Mouse (Mus musculus): Measurements from ENCODE around the gene AB124611. TPM values are rescaled to one million over a fixed set of nuclear protein-coding genes. Genes with fewer than 3 reads are reported as not detected.

The AB124611 gene
- polyA plus RNA-seq, 1 experiment from 2014 or later, result 2.0 TPM

DNA sequence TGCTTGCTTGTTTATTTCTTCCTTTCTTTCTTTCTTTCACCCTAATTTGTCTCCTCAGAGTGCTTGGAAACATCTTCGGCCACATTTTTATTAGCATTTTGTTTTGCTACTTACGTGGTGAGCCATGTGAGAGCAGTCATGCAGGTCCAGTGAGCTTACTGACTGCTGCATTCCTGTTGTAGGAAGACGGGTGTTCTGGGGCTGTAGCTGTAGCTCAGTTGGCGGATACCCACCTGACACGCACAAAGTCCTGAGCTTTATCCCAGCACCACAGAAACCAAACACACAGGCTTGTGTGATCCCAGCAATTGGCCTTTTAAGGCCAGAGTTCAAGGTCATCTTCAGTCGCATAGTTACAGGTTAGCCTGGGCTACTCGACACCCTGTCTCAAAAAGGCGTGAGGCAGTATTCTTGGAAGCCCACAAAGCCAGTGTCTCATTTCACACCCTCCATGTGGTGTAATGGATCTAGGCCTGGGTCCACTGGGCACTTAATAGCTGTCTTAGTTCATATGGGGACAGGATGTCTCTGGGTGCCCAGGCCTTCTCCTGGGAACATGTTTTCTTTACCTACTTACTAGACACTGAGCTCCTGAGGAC is 42.8 kb downstream of the AB124611 start:
- H3K9ac ChIP-seq, result no peak overlapping the region
- no peak overlapping the region for H3K4me2 ChIP-seq (replicated peaks)
- DNase-seq (ENCODE audit: low spot score), result no peak
- 92% methylated on average over 8 of the region's 8 CpGs for WGBS
- H3K27me3 ChIP-seq (ENCODE audit: control insufficient read depth, insufficient read depth, low read length), result no peaks in the 10 kb centered on the region
- H3K36me3 ChIP-seq (replicated peaks; ENCODE audit: control insufficient read depth, insufficient read depth), result peaks cover 45% of the 10 kb centered on the region
- no peaks in the 10 kb centered on the region for H3K4me1 ChIP-seq (replicated peaks; ENCODE audit: control insufficient read depth, insufficient read depth, low read length)
- H3K27ac ChIP-seq, result no peak overlapping the region
- ATAC-seq (ENCODE audit: low FRiP score), result no peak
- H3K4me3 ChIP-seq (replicated peaks; ENCODE audit: low read length), result no peak overlapping the region
- H3K9me3 ChIP-seq (ENCODE audit: control insufficient read depth, low read length), result no peaks in the 10 kb centered on the region

- DNase-seq (ENCODE audit: low spot score) (no peak), ATAC-seq (ENCODE audit: low FRiP score) (no peak)
- Histone ChIP-seq H3K4me1 (replicated peaks; ENCODE audit: control insufficient read depth, insufficient read depth, low read length) (no peaks in the 10 kb centered on the region), H3K4me3 (replicated peaks; ENCODE audit: low read length) (no peak overlapping the region), H3K27me3 (ENCODE audit: control insufficient read depth, insufficient read depth, low read length) (no peaks in the 10 kb centered on the region), H3K4me2 (replicated peaks) (no peak overlapping the region), H3K9ac (no peak overlapping the region), H3K27ac (no peak overlapping the region), H3K9me3 (ENCODE audit: control insufficient read depth, low read length) (no peaks in the 10 kb centered on the region), H3K36me3 (replicated peaks; ENCODE audit: control insufficient read depth, insufficient read depth) (peaks cover 98% of the 10 kb centered on the region)
- 96% methylated on average over 8 of the region's 8 CpGs for WGBS
Observed at GRCm38 (mm10) chr9:21574012-21574801, 48.2 kb downstream of the AB124611 start.

GRCm38 (mm10) chr9:21575253-21575652 is 49.3 kb downstream of the AB124611 start:
- no peak overlapping the region for H3K4me2 ChIP-seq (replicated peaks)
- no peak overlapping the region for H3K4me3 ChIP-seq (replicated peaks; ENCODE audit: low read length)
- no peaks in the 10 kb centered on the region for H3K9me3 ChIP-seq (ENCODE audit: control insufficient read depth, low read length)
- H3K27me3 ChIP-seq (ENCODE audit: control insufficient read depth, insufficient read depth, low read length), result no peaks in the 10 kb centered on the region
- peaks cover 98% of the 10 kb centered on the region for H3K36me3 ChIP-seq (replicated peaks; ENCODE audit: control insufficient read depth, insufficient read depth)
- no peak overlapping the region for H3K9ac ChIP-seq
- no peaks in the 10 kb centered on the region for H3K4me1 ChIP-seq (replicated peaks; ENCODE audit: control insufficient read depth, insufficient read depth, low read length)
- ATAC-seq (ENCODE audit: low FRiP score), result no peak
- DNase-seq (ENCODE audit: low spot score), result no peak
- no peak overlapping the region for H3K27ac ChIP-seq
- WGBS, result 96% methylated on average over 10 of the region's 10 CpGs

GRCm38 (mm10) chr9:21576286-21576685 is 50.3 kb downstream of the AB124611 start:
- no peaks in the 10 kb centered on the region for H3K9me3 ChIP-seq (ENCODE audit: control insufficient read depth, low read length)
- H3K9ac ChIP-seq, result no peak overlapping the region
- no peaks in the 10 kb centered on the region for H3K27me3 ChIP-seq (ENCODE audit: control insufficient read depth, insufficient read depth, low read length)
- ATAC-seq (ENCODE audit: low FRiP score) (no peak), DNase-seq (ENCODE audit: low spot score) (no peak)
- H3K4me1 ChIP-seq (replicated peaks; ENCODE audit: control insufficient read depth, insufficient read depth, low read length), result no peaks in the 10 kb centered on the region
- no peak overlapping the region for H3K4me3 ChIP-seq (replicated peaks; ENCODE audit: low read length)
- H3K36me3 ChIP-seq (replicated peaks; ENCODE audit: control insufficient read depth, insufficient read depth), result peaks cover 99% of the 10 kb centered on the region
- no peak overlapping the region for H3K4me2 ChIP-seq (replicated peaks)
- no peak overlapping the region for H3K27ac ChIP-seq
- 88% methylated on average over 1 of the region's 1 CpGs for WGBS

DNA sequence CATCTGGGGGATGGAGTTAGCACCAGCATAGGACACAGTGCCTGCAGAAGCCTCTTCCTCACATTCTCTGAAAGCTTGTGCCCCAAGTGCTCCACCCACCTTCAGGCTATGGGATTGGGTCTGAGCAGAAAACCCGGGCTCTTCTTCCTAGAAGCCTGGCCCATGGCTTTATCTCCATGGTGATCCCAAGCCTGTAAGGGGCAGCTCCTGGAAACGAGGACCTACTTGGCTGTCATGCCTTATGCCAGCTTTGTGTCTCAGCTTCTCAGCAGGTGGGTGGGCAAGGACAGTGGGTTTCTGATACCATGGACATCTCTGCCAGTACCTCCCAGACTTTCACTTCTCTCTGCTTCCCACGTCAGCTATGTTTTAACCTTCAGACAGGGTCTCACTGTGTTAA is 52.2 kb downstream of the AB124611 start:
- H3K27ac ChIP-seq, result no peak overlapping the region
- no peaks in the 10 kb centered on the region for H3K4me1 ChIP-seq (replicated peaks; ENCODE audit: control insufficient read depth, insufficient read depth, low read length)
- no peak overlapping the region for H3K9ac ChIP-seq
- no peaks in the 10 kb centered on the region for H3K27me3 ChIP-seq (ENCODE audit: control insufficient read depth, insufficient read depth, low read length)
- no peaks in the 10 kb centered on the region for H3K9me3 ChIP-seq (ENCODE audit: control insufficient read depth, low read length)
- ATAC-seq (ENCODE audit: low FRiP score), result no peak
- no peak overlapping the region for H3K4me2 ChIP-seq (replicated peaks)
- no peak overlapping the region for H3K4me3 ChIP-seq (replicated peaks; ENCODE audit: low read length)
- H3K36me3 ChIP-seq (replicated peaks; ENCODE audit: control insufficient read depth, insufficient read depth), result peaks cover 98% of the 10 kb centered on the region
- 68% methylated on average over 3 of the region's 3 CpGs for WGBS
- DNase-seq (ENCODE audit: low spot score), result no peak

DNA sequence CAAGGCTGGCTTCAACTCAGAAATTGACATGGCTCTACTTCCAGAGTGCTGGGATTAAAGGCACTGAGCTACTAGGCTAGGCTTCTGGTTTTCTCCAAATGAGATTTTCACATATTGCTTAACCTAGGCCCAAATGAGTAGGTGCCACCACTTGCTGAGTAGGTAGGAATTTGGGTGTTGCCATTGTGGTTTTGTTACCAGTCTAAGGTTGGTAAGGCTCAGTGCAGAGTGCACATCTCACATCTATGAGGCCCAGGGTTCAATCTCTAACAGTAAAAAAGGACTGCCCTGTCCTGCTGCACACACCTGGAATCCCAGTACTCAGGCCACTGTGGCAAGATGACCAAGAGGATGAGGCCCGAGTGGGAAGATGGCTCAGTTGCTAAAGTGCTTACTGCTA is 59.4 kb downstream of the AB124611 start:
- no peak overlapping the region for H3K4me2 ChIP-seq (replicated peaks)
- no peak for DNase-seq (ENCODE audit: low spot score)
- 95% methylated on average over 1 of the region's 1 CpGs for WGBS
- H3K9ac ChIP-seq, result no peak overlapping the region
- no peaks in the 10 kb centered on the region for H3K27me3 ChIP-seq (ENCODE audit: control insufficient read depth, insufficient read depth, low read length)
- H3K4me1 ChIP-seq (replicated peaks; ENCODE audit: control insufficient read depth, insufficient read depth, low read length), result no peaks in the 10 kb centered on the region
- no peak overlapping the region for H3K27ac ChIP-seq
- peaks cover 97% of the 10 kb centered on the region for H3K36me3 ChIP-seq (replicated peaks; ENCODE audit: control insufficient read depth, insufficient read depth)
- no peak overlapping the region for H3K4me3 ChIP-seq (replicated peaks; ENCODE audit: low read length)
- ATAC-seq (ENCODE audit: low FRiP score), result no peak
- H3K9me3 ChIP-seq (ENCODE audit: control insufficient read depth, low read length), result no peaks in the 10 kb centered on the region

DNA sequence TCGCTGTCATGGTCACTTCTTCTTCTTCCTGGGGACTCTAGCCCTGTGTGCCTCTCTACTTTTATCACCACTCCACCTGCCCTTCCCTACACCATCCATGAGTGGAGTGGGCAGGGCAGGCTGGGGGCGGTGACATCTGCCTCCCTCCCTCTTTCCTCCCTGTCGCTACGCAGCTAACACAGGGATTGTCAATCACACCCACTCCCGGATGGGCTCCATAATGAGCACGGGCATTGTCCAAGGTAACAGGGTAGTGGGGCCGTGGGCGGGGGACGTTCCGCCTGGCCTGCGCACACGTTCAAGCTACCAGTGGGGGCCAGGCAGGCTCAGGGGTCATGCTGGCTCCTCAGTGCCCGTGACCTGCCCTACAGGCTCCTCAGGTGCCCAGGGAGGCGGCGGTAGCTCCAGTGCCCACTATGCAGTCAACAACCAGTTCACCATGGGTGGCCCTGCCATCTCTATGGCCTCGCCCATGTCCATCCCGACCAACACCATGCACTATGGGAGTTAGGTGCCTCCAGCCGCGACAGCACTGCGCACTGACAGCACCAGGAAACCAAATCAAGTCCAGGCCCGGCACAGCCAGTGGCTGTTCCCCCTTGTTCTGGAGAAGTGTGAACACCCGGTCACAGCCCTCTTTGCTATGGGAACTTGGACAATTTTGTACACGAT is 61.8 kb downstream of the AB124611 start:
- Histone ChIP-seq H3K4me3 (replicated peaks; ENCODE audit: low read length) (no peak overlapping the region), H3K27ac (no peak overlapping the region), H3K4me1 (replicated peaks; ENCODE audit: control insufficient read depth, insufficient read depth, low read length) (peaks cover 8% of the 10 kb centered on the region), H3K9ac (no peak overlapping the region), H3K4me2 (replicated peaks) (no peak overlapping the region), H3K36me3 (replicated peaks; ENCODE audit: control insufficient read depth, insufficient read depth) (peaks cover 73% of the 10 kb centered on the region), H3K27me3 (ENCODE audit: control insufficient read depth, insufficient read depth, low read length) (no peaks in the 10 kb centered on the region), H3K9me3 (ENCODE audit: control insufficient read depth, low read length) (no peaks in the 10 kb centered on the region)
- no peak for ATAC-seq (ENCODE audit: low FRiP score)
- WGBS, result 84% methylated on average over 23 of the region's 23 CpGs
- no peak for DNase-seq (ENCODE audit: low spot score)

DNA sequence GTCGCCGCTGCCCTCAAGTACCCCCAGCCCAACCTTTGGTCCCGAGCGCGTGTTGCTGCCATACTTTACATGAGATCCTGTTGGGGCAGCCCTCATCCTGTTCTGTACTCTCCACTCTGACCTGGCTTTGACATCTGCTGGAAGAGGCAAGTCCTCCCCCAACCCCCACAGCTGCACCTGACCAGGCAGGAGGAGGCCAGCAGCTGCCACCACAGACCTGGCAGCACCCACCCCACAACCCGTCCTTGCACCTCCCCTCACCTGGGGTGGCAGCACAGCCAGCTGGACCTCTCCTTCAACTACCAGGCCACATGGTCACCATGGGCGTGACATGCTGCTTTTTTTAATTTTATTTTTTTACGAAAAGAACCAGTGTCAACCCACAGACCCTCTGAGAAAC is 62.4 kb downstream of the AB124611 start:
- Histone ChIP-seq H3K27me3 (ENCODE audit: control insufficient read depth, insufficient read depth, low read length) (no peaks in the 10 kb centered on the region), H3K27ac (no peak overlapping the region), H3K9ac (no peak overlapping the region), H3K36me3 (replicated peaks; ENCODE audit: control insufficient read depth, insufficient read depth) (peaks cover 68% of the 10 kb centered on the region), H3K4me1 (replicated peaks; ENCODE audit: control insufficient read depth, insufficient read depth, low read length) (peaks cover 10% of the 10 kb centered on the region), H3K4me3 (replicated peaks; ENCODE audit: low read length) (no peak overlapping the region), H3K4me2 (replicated peaks) (no peak overlapping the region), H3K9me3 (ENCODE audit: control insufficient read depth, low read length) (no peaks in the 10 kb centered on the region)
- ATAC-seq (ENCODE audit: low FRiP score), result no peak
- no peak for DNase-seq (ENCODE audit: low spot score)
- 92% methylated on average over 8 of the region's 8 CpGs for WGBS

DNA sequence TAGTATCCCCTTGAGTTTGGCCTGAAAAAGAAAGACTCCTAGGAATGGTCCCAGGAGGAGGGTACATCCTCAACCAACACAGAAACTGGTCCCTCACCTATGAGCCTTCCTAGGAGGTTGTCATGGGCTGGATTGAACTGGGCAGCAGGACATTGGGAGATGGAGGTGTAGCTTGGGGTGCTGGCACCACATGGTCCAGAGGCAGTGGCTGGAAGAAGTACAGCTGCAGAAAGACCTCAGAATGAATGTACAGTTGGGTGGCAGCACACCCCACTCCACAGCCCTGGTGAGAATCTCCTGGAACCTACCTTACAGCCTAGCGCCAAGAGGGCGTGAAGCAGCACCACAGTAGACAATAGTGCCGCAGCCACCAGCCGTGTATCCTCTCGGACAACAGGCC is 63.6 kb downstream of the AB124611 start:
- DNase-seq (ENCODE audit: low spot score) (no peak), ATAC-seq (ENCODE audit: low FRiP score) (no peak)
- H3K9ac ChIP-seq, result no peak overlapping the region
- no peak overlapping the region for H3K4me3 ChIP-seq (replicated peaks; ENCODE audit: low read length)
- no peak overlapping the region for H3K4me2 ChIP-seq (replicated peaks)
- 87% methylated on average over 5 of the region's 5 CpGs for WGBS
- no peak overlapping the region for H3K27ac ChIP-seq
- H3K9me3 ChIP-seq (ENCODE audit: control insufficient read depth, low read length), result no peaks in the 10 kb centered on the region
- peaks cover 22% of the 10 kb centered on the region for H3K4me1 ChIP-seq (replicated peaks; ENCODE audit: control insufficient read depth, insufficient read depth, low read length)
- H3K36me3 ChIP-seq (replicated peaks; ENCODE audit: control insufficient read depth, insufficient read depth), result peaks cover 56% of the 10 kb centered on the region
- no peaks in the 10 kb centered on the region for H3K27me3 ChIP-seq (ENCODE audit: control insufficient read depth, insufficient read depth, low read length)

Measured in hindbrain, embryonic 14.5 days (tissue).